Mouse (Mus musculus): ENCODE measurements around the gene Rbm7.
"Not testable (repeated sequence)": the region's sequence is repeated elsewhere in the genome, so short reads cannot be mapped to it uniquely, and the experiment has no call there.

Gene Rbm7

GRCm38 (mm10) chr9:48494817-48495547 is at the start of gene Rbm7, which contains the start of gene Gm5617:
Gene Rbm7 (minus strand): TSS chr9:48495299.
Gene Gm5617 (plus strand): TSS chr9:48495442.
- DNase-seq (ENCODE audit: low read depth, low spot score) = peak; percentile 93

GRCm38 (mm10) chr9:48538688-48539087 is 43.6 kb upstream of the Rbm7 start:
- no peak for DNase-seq (ENCODE audit: low read depth, low spot score)

GRCm38 (mm10) chr9:48538044-48538645 is 43.0 kb upstream of the Rbm7 start:
- DNase-seq (ENCODE audit: low read depth, low spot score) = no peak

- not testable (repeated sequence) for DNase-seq (ENCODE audit: low read depth, low spot score)
Observed at GRCm38 (mm10) chr9:48537616-48538015, 42.5 kb upstream of the Rbm7 start.

- no peak for DNase-seq (ENCODE audit: low read depth, low spot score)
Observed at GRCm38 (mm10) chr9:48536414-48536813, 41.3 kb upstream of the Rbm7 start.

- no peak for DNase-seq (ENCODE audit: low read depth, low spot score)
Observed at GRCm38 (mm10) chr9:48532730-48533129, 37.6 kb upstream of the Rbm7 start.

- DNase-seq (ENCODE audit: low read depth, low spot score) = no peak
Observed at GRCm38 (mm10) chr9:48532203-48532602, 37.1 kb upstream of the Rbm7 start.

GRCm38 (mm10) chr9:48531294-48531693 is 36.2 kb upstream of the Rbm7 start:
- DNase-seq (ENCODE audit: low read depth, low spot score) = no peak

- no peak for DNase-seq (ENCODE audit: low read depth, low spot score)
Observed at GRCm38 (mm10) chr9:48526520-48526919, 31.4 kb upstream of the Rbm7 start.

- DNase-seq (ENCODE audit: low read depth, low spot score) = no peak
Observed at GRCm38 (mm10) chr9:48525566-48525965, 30.5 kb upstream of the Rbm7 start.

- DNase-seq (ENCODE audit: low read depth, low spot score) = not testable (repeated sequence)
Observed at GRCm38 (mm10) chr9:48520405-48520804, 25.3 kb upstream of the Rbm7 start.

GRCm38 (mm10) chr9:48517372-48518130 is 22.5 kb upstream of the Rbm7 start:
- no peak for DNase-seq (ENCODE audit: low read depth, low spot score)

GRCm38 (mm10) chr9:48516615-48517371 is 21.7 kb upstream of the Rbm7 start:
- DNase-seq (ENCODE audit: low read depth, low spot score) = no peak

GRCm38 (mm10) chr9:48515332-48515731 is 20.2 kb upstream of the Rbm7 start:
- no peak for DNase-seq (ENCODE audit: low read depth, low spot score)

GRCm38 (mm10) chr9:48510134-48510533 is 15.0 kb upstream of the Rbm7 start:
- DNase-seq (ENCODE audit: low read depth, low spot score) = no peak

- DNase-seq (ENCODE audit: low read depth, low spot score) = no peak
Observed at GRCm38 (mm10) chr9:48504741-48505365, 9.8 kb upstream of the Rbm7 start.

- DNase-seq (ENCODE audit: low read depth, low spot score) = no peak
Observed at GRCm38 (mm10) chr9:48503001-48503400, 7.9 kb upstream of the Rbm7 start.

GRCm38 (mm10) chr9:48501192-48501591 is 6.1 kb upstream of the Rbm7 start:
- no peak for DNase-seq (ENCODE audit: low read depth, low spot score)

GRCm38 (mm10) chr9:48495548-48495932 is 441 bp upstream of the Rbm7 start:
- DNase-seq (ENCODE audit: low read depth, low spot score) = no peak

GRCm38 (mm10) chr9:48481214-48482134 is 13.6 kb downstream of the Rbm7 start:
- no peak for DNase-seq (ENCODE audit: low read depth, low spot score)

Data from retina, postnatal 7 days (tissue).